In genomic region chr2:77084629-77085028, GRCm38 (mm10) we compare ENCODE assay signal across 23 mouse cellular contexts.
DNase-seq lines count a peak whose midpoint lies in the region; ATAC-seq and TF ChIP-seq lines count a peak whose summit lies in the region.
"Had no signal": no experiment of that assay in that cellular context is flagged by ENCODE, and none has a peak within 500 bp of the region (broad histone marks: within the 10 kb centered on the region; RNA-seq: fewer than 3 reads in every experiment).

No protein-coding gene starts in this region.

- TF ChIP-seq EP300 in liver, postnatal 0 days (IDR thresholded peaks at IDR 0.05; ENCODE audit: low read depth): no peak

- no peak overlapping the region for H3K4me3 ChIP-seq in forebrain, postnatal 0 days (ENCODE audit: low read depth, low read length)
- H3K4me3 ChIP-seq in forebrain, embryonic 14.5 days (ENCODE audit: low read depth, low read length): no peak overlapping the region
- H3K4me3 ChIP-seq in intestine, postnatal 0 days (ENCODE audit: low read depth, low read length): no peak overlapping the region
- H3K4me3 ChIP-seq in intestine, embryonic 16.5 days (ENCODE audit: low read length): no peak overlapping the region
- H3K4me3 ChIP-seq in liver, postnatal 0 days (ENCODE audit: low read depth, low read length): no peak overlapping the region
- H3K4me3 ChIP-seq in liver, embryonic 12.5 days: no peak overlapping the region
- H3K4me3 ChIP-seq in cortical plate, adult 2 months (ENCODE audit: insufficient read depth, low read length): no peak overlapping the region
- H3K4me3 ChIP-seq: embryonic facial prominence, embryonic 10.5 days; hindbrain, embryonic 13.5 days; neural tube, embryonic 15.5 days had no signal

- no peaks in the 10 kb centered on the region for H3K27me3 ChIP-seq in forebrain, postnatal 0 days (ENCODE audit: insufficient read depth, low read length)
- H3K27me3 ChIP-seq in forebrain, embryonic 14.5 days (replicated peaks; ENCODE audit: control insufficient read depth, insufficient read depth, low read length): no peaks in the 10 kb centered on the region
- no peaks in the 10 kb centered on the region for H3K27me3 ChIP-seq in intestine, postnatal 0 days (replicated peaks; ENCODE audit: control insufficient read depth, insufficient read depth, low read length)
- no peaks in the 10 kb centered on the region for H3K27me3 ChIP-seq in intestine, embryonic 16.5 days (replicated peaks; ENCODE audit: control insufficient read depth, insufficient read depth, low read length)
- H3K27me3 ChIP-seq in liver, postnatal 0 days (ENCODE audit: insufficient read depth, low read length): no peaks in the 10 kb centered on the region
- no peaks in the 10 kb centered on the region for H3K27me3 ChIP-seq in liver, embryonic 12.5 days (replicated peaks)
- H3K27me3 ChIP-seq: hindbrain, embryonic 13.5 days; neural tube, embryonic 15.5 days had no signal

- H3K9me3 ChIP-seq in forebrain, postnatal 0 days (ENCODE audit: low read length): no peaks in the 10 kb centered on the region
- no peaks in the 10 kb centered on the region for H3K9me3 ChIP-seq in forebrain, embryonic 14.5 days (replicated peaks; ENCODE audit: control insufficient read depth, low read length)
- no peaks in the 10 kb centered on the region for H3K9me3 ChIP-seq in intestine, postnatal 0 days (ENCODE audit: control insufficient read depth)
- H3K9me3 ChIP-seq in intestine, embryonic 16.5 days (ENCODE audit: control insufficient read depth, low read length): no peaks in the 10 kb centered on the region
- no peaks in the 10 kb centered on the region for H3K9me3 ChIP-seq in liver, postnatal 0 days (ENCODE audit: low read length)
- H3K9me3 ChIP-seq in liver, embryonic 12.5 days (replicated peaks): no peaks in the 10 kb centered on the region
- H3K9me3 ChIP-seq: embryonic facial prominence, embryonic 10.5 days; hindbrain, embryonic 13.5 days; neural tube, embryonic 15.5 days had no signal

- H3K4me1 ChIP-seq in forebrain, postnatal 0 days (ENCODE audit: insufficient read depth): no peaks in the 10 kb centered on the region
- H3K4me1 ChIP-seq in forebrain, embryonic 14.5 days (ENCODE audit: control insufficient read depth, insufficient read depth, low read length): no peaks in the 10 kb centered on the region
- no peaks in the 10 kb centered on the region for H3K4me1 ChIP-seq in intestine, postnatal 0 days (replicated peaks; ENCODE audit: control insufficient read depth, insufficient read depth, low read length)
- H3K4me1 ChIP-seq in intestine, embryonic 16.5 days (ENCODE audit: control insufficient read depth, insufficient read depth, low read length): no peaks in the 10 kb centered on the region
- no peaks in the 10 kb centered on the region for H3K4me1 ChIP-seq in liver, postnatal 0 days (ENCODE audit: insufficient read depth)
- H3K4me1 ChIP-seq in liver, embryonic 12.5 days: no peaks in the 10 kb centered on the region
- no peaks in the 10 kb centered on the region for H3K4me1 ChIP-seq in cortical plate, adult 2 months (ENCODE audit: control insufficient read depth, insufficient read depth, low read length)
- H3K4me1 ChIP-seq: embryonic facial prominence, embryonic 10.5 days; neural tube, embryonic 15.5 days had no signal

- no peak for TF ChIP-seq POLR2A in cortical plate, adult 2 months (IDR thresholded peaks at IDR 0.05; ENCODE audit: extremely low read depth, insufficient read depth, low read length)

- TF ChIP-seq CTCF in forebrain, postnatal 0 days (IDR thresholded peaks at IDR 0.05; ENCODE audit: low read depth): peak; percentile 37
- peak; percentile 53 for TF ChIP-seq CTCF in intestine, postnatal 0 days (IDR thresholded peaks at IDR 0.05; ENCODE audit: low read depth)
- TF ChIP-seq CTCF in liver, postnatal 0 days (IDR thresholded peaks at IDR 0.05; ENCODE audit: low read depth): peak; percentile 12; the same call in 1 of the 2 replicates
- peak; percentile 14; the same call in 1 of the 2 replicates for TF ChIP-seq CTCF in cortical plate, adult 2 months (IDR thresholded peaks at IDR 0.05; ENCODE audit: extremely low read depth, insufficient read depth, low read length)

- H3K27ac ChIP-seq in forebrain, postnatal 0 days (ENCODE audit: low read depth, low read length): no peak overlapping the region
- H3K27ac ChIP-seq in forebrain, embryonic 14.5 days (ENCODE audit: low read depth, low read length): no peak overlapping the region
- H3K27ac ChIP-seq in intestine, postnatal 0 days (ENCODE audit: low read depth, low read length): no peak overlapping the region
- H3K27ac ChIP-seq in intestine, embryonic 16.5 days (ENCODE audit: low read length): no peak overlapping the region
- no peak overlapping the region for H3K27ac ChIP-seq in liver, postnatal 0 days (ENCODE audit: low read depth)
- no peak overlapping the region for H3K27ac ChIP-seq in liver, embryonic 12.5 days
- no peak overlapping the region for H3K27ac ChIP-seq in cortical plate, adult 2 months (ENCODE audit: insufficient read depth, low read length)
- H3K27ac ChIP-seq: embryonic facial prominence, embryonic 10.5 days; hindbrain, embryonic 13.5 days; neural tube, embryonic 15.5 days had no signal

- H3K36me3 ChIP-seq in forebrain, postnatal 0 days (ENCODE audit: insufficient read depth): no peaks in the 10 kb centered on the region
- no peaks in the 10 kb centered on the region for H3K36me3 ChIP-seq in forebrain, embryonic 14.5 days (ENCODE audit: control insufficient read depth, insufficient read depth, low read length)
- no peaks in the 10 kb centered on the region for H3K36me3 ChIP-seq in intestine, postnatal 0 days (ENCODE audit: control insufficient read depth, insufficient read depth)
- H3K36me3 ChIP-seq in intestine, embryonic 16.5 days (ENCODE audit: control insufficient read depth, insufficient read depth, low read length): no peaks in the 10 kb centered on the region
- 0 out of 2 replicates have a peak, but pooled peaks cover 7% of the 10 kb centered on the region for H3K36me3 ChIP-seq in liver, postnatal 0 days (replicated peaks; ENCODE audit: insufficient read depth, low read length)
- H3K36me3 ChIP-seq in liver, embryonic 12.5 days: no peaks in the 10 kb centered on the region
- H3K36me3 ChIP-seq: embryonic facial prominence, embryonic 10.5 days; hindbrain, embryonic 13.5 days; neural tube, embryonic 15.5 days had no signal

- ATAC-seq in forebrain, postnatal 0 days: no peak
- no peak for ATAC-seq in forebrain, embryonic 14.5 days
- no peak for ATAC-seq in intestine, postnatal 0 days
- no peak for ATAC-seq in intestine, embryonic 16.5 days
- ATAC-seq in liver, postnatal 0 days: no peak
- no peak for ATAC-seq in liver, embryonic 12.5 days
- ATAC-seq: inflammation-experienced regulatory T-cells, adult 6 months had no signal

- DNase-seq in forebrain, postnatal 0 days: no peak
- no peak for DNase-seq in forebrain, embryonic 14.5 days (ENCODE audit: low spot score)
- no peak for DNase-seq in liver, postnatal 0 days
- no peak for DNase-seq in thymus, postnatal 14 days
- DNase-seq: adrenal gland, postnatal 14 days; cerebellum, adult 11 months; cerebellum, adult 9-11 months; heart, postnatal 10 days; kidney, postnatal 36 days; lung, postnatal 10 days; right cerebral cortex, postnatal 14 days; thymus, postnatal 25 days had no signal

- no peak overlapping the region for H3K9ac ChIP-seq in forebrain, postnatal 0 days
- H3K9ac ChIP-seq in forebrain, embryonic 14.5 days (ENCODE audit: low read length): no peak overlapping the region
- H3K9ac ChIP-seq in intestine, postnatal 0 days (ENCODE audit: low read depth, low read length): no peak overlapping the region
- no peak overlapping the region for H3K9ac ChIP-seq in intestine, embryonic 16.5 days (ENCODE audit: low read depth, low read length)
- H3K9ac ChIP-seq in liver, postnatal 0 days (replicated peaks): no peak overlapping the region
- H3K9ac ChIP-seq in liver, embryonic 12.5 days: no peak overlapping the region
- H3K9ac ChIP-seq: hindbrain, embryonic 13.5 days; neural tube, embryonic 15.5 days had no signal

- H3K4me2 ChIP-seq in forebrain, postnatal 0 days (ENCODE audit: low read depth): no peak overlapping the region
- no peak overlapping the region for H3K4me2 ChIP-seq in forebrain, embryonic 14.5 days (ENCODE audit: low read length)
- H3K4me2 ChIP-seq in intestine, postnatal 0 days (replicated peaks; ENCODE audit: low read depth): no peak overlapping the region
- H3K4me2 ChIP-seq in intestine, embryonic 16.5 days (ENCODE audit: low read depth, low read length): no peak overlapping the region
- no peak overlapping the region for H3K4me2 ChIP-seq in liver, postnatal 0 days (ENCODE audit: low read depth, low read length)
- no peak overlapping the region for H3K4me2 ChIP-seq in liver, embryonic 12.5 days
- H3K4me2 ChIP-seq: heart, embryonic 11.5 days; hindbrain, embryonic 13.5 days; liver, embryonic 11.5 days; midbrain, embryonic 11.5 days; neural tube, embryonic 15.5 days had no signal
